ENCODE assay signal across 11 mouse cellular contexts in the genomic region with DNA sequence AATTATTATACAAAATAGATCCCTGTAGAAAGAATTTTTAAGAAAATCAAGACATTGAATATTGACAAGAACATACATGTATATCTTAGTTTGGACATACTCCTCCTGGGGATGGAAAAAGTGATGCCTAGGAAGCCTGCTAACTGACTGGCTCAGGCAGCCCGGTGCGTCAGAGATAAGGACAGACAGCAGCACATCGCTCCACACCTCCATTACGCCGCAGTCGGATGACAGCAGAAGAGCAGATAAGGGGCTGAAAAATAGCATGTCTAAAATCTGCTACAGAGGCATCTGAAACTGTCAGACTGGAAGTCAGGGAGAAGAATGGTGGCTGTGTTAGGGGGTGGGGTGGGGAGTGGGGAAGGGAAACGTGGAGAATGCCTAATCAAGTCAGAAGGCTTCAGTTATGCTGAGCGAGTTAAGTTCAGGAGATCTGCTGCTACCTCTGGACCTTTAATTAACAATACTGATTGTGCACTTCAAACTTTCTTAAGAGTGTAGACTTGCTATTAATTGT. TPM values are rescaled to one million over a fixed set of nuclear protein-coding genes. Genes with fewer than 3 reads are reported as not detected.
DNase-seq lines count a peak whose midpoint lies in the region; ATAC-seq and TF ChIP-seq lines count a peak whose summit lies in the region.
"Had no signal": no experiment of that assay in that cellular context is flagged by ENCODE, and none has a peak within 500 bp of the region (broad histone marks: within the 10 kb centered on the region; RNA-seq: fewer than 3 reads in every experiment).

No protein-coding gene starts in this region.

- H3K36me3 ChIP-seq in hindbrain, embryonic 14.5 days (replicated peaks; ENCODE audit: control insufficient read depth, insufficient read depth), result no peaks in the 10 kb centered on the region
- no peaks in the 10 kb centered on the region for H3K36me3 ChIP-seq in hindbrain, embryonic 10.5 days
- no peaks in the 10 kb centered on the region for H3K36me3 ChIP-seq in liver, embryonic 14.5 days (replicated peaks; ENCODE audit: control insufficient read depth, insufficient read depth, low read depth)

- H3K4me2 ChIP-seq in hindbrain, embryonic 14.5 days (replicated peaks), result no peak overlapping the region
- H3K4me2 ChIP-seq in liver, embryonic 14.5 days (ENCODE audit: low read depth), result peak overlapping the region; percentile 44

- no peaks in the 10 kb centered on the region for H3K4me1 ChIP-seq in hindbrain, embryonic 14.5 days (replicated peaks; ENCODE audit: control insufficient read depth, insufficient read depth, low read length)
- no peaks in the 10 kb centered on the region for H3K4me1 ChIP-seq in hindbrain, embryonic 10.5 days (replicated peaks)
- peaks cover 13% of the 10 kb centered on the region in 2 experiments for H3K4me1 ChIP-seq in liver, embryonic 14.5 days (replicated peaks; ENCODE audit: control insufficient read depth in 2 of 2, insufficient read depth in 2 of 2, low read length in 1 of 2)

- no peak overlapping the region for H3K9ac ChIP-seq in hindbrain, embryonic 14.5 days
- H3K9ac ChIP-seq in liver, embryonic 14.5 days (replicated peaks), result no peak overlapping the region

- WGBS in hindbrain, embryonic 14.5 days, result 53% methylated on average over 8 of the region's 8 CpGs
- 78% methylated on average over 8 of the region's 8 CpGs for WGBS in hindbrain, embryonic 10.5 days
- WGBS in liver, embryonic 14.5 days (ENCODE audit: insufficient replicate concordance), result 15% methylated on average over 8 of the region's 8 CpGs

- no peak overlapping the region for H3K4me3 ChIP-seq in hindbrain, embryonic 14.5 days (replicated peaks; ENCODE audit: low read length)
- no peak overlapping the region for H3K4me3 ChIP-seq in hindbrain, embryonic 10.5 days
- no peak overlapping the region for H3K4me3 ChIP-seq in liver, embryonic 14.5 days (ENCODE audit: insufficient read depth in 1 of 2, low read depth in 2 of 2, low read length in 2 of 2)
- H3K4me3 ChIP-seq: layer of hippocampus, adult 2 months had no signal

- H3K27ac ChIP-seq in hindbrain, embryonic 14.5 days, result no peak overlapping the region
- no peak overlapping the region for H3K27ac ChIP-seq in hindbrain, embryonic 10.5 days
- H3K27ac ChIP-seq in liver, embryonic 14.5 days, result no peak overlapping the region
- H3K27ac ChIP-seq: layer of hippocampus, adult 2 months had no signal

- peak; percentile 40; the same call in 1 of the 2 replicates for ATAC-seq in hindbrain, embryonic 14.5 days (ENCODE audit: low FRiP score)
- peak; percentile 99 for ATAC-seq in erythroblast, adult 5-6 weeks (replicated peaks; ENCODE audit: low FRiP score, poor library complexity, severe bottlenecking)
- peak; percentile 92 for ATAC-seq in liver, embryonic 14.5 days (ENCODE audit: insufficient read depth)

- no peak for DNase-seq in hindbrain, embryonic 14.5 days (ENCODE audit: low spot score)
- no peak for DNase-seq in hindbrain, embryonic 10.5 days (ENCODE audit: low spot score)
- peak; percentile 34 for DNase-seq in c-Kit-negative CD71-positive TER-119-positive erythroid progenitor cells, embryonic 14.5 days (ENCODE audit: low read depth, low spot score)
- DNase-seq in liver, embryonic 14.5 days (ENCODE audit: low read depth in 3 of 3, low spot score in 3 of 3), result peak; percentile 56 to 65 (median 60)
- DNase-seq in gastrocnemius, adult 18-20 months (ENCODE audit: low spot score), result no peak
- no peak for DNase-seq in cerebellum, adult 18-20 months
- DNase-seq: adrenal gland, postnatal 14 days; lung, adult 2 months had no signal

- no peaks in the 10 kb centered on the region for H3K27me3 ChIP-seq in hindbrain, embryonic 14.5 days (ENCODE audit: control insufficient read depth, insufficient read depth, low read length)
- H3K27me3 ChIP-seq in hindbrain, embryonic 10.5 days (ENCODE audit: insufficient read depth, poor library complexity, severe bottlenecking), result no peaks in the 10 kb centered on the region
- H3K27me3 ChIP-seq in liver, embryonic 14.5 days (ENCODE audit: control insufficient read depth, insufficient read depth, low read length), result no peaks in the 10 kb centered on the region
- H3K27me3 ChIP-seq: CH12.LX had no signal

- TF ChIP-seq EP300 in liver, embryonic 14.5 days (IDR thresholded peaks at IDR 0.05; ENCODE audit: low read depth), result peak; percentile 86

- H3K9me3 ChIP-seq in hindbrain, embryonic 14.5 days (ENCODE audit: control insufficient read depth, low read length), result no peaks in the 10 kb centered on the region
- H3K9me3 ChIP-seq in hindbrain, embryonic 10.5 days, result no peaks in the 10 kb centered on the region
- H3K9me3 ChIP-seq in liver, embryonic 14.5 days (ENCODE audit: control insufficient read depth, low read length), result no peaks in the 10 kb centered on the region

- TF ChIP-seq CTCF in liver, embryonic 14.5 days (IDR thresholded peaks at IDR 0.05; ENCODE audit: low read depth), result no peak

RNA-seq across cellular contexts. Expression of a gene that starts 22.5 kb away (rescaled TPM):
- polyA plus RNA-seq in hindbrain, embryonic 14.5 days (2014; fragmentation: Nextera tagmentation; extraction: Ambion mirVana), result 75.5 TPM in 2 replicates
- polyA plus RNA-seq in hindbrain, embryonic 10.5 days (2016; fragmentation: Nextera tagmentation; extraction: Ambion mirVana), result 14.8 and 17.7 TPM in 2 replicates
- 6.7 and 6.9 TPM in 2 replicates for total RNA-seq in erythroblast, adult 5-6 weeks (2015; ENCODE audit: low replicate concordance)
- total RNA-seq in erythroblast, adult 5-6 weeks (2017; ENCODE audit: low replicate concordance), result 7.1 and 8.8 TPM in 2 replicates
- 1.0 and 1.9 TPM in 2 replicates for polyA plus RNA-seq in liver, embryonic 14.5 days (2012; rRNA removed)
- polyA plus RNA-seq in liver, embryonic 14.5 days (2014; fragmentation: Nextera tagmentation; extraction: Ambion mirVana), result 5.0 and 5.5 TPM in 2 replicates
- total RNA-seq in gastrocnemius, adult 18-20 months (2021), result 1 to 10 TPM; 1.5 to 1.7 TPM

Comparison
In these comparisons a context has a peak if more than half of its experiments do, and no peak if none do; other contexts are left out.
1. ATAC-seq: peak in every context shown above with its lines; median percentile 99 in erythroblast, adult 5-6 weeks; 92 in liver, embryonic 14.5 days; 40 in hindbrain, embryonic 14.5 days.
2. DNase-seq: peak in c-Kit-negative CD71-positive TER-119-positive erythroid progenitor cells, embryonic 14.5 days (single experiment) and liver, embryonic 14.5 days (3 of 3); none in hindbrain, embryonic 14.5 days (single experiment), hindbrain, embryonic 10.5 days (single experiment), gastrocnemius, adult 18-20 months (single experiment) and cerebellum, adult 18-20 months (0 of 2).